Mouse (Mus musculus): ENCODE measurements around the gene Vipas39. TPM values are rescaled to one million over a fixed set of nuclear protein-coding genes. Genes with fewer than 3 reads are reported as not detected.

Gene Vipas39
- polyA plus RNA-seq, 1 experiment from 2014 or later: 52.1 TPM

- Histone ChIP-seq H3K27me3 (replicated peaks; ENCODE audit: control insufficient read depth, insufficient read depth, low read length) (no peaks in the 10 kb centered on the region), H3K4me1 (ENCODE audit: control insufficient read depth, insufficient read depth, low read depth, low read length) (no peaks in the 10 kb centered on the region; the same call in 1 of the 2 replicates), H3K27ac (ENCODE audit: low read depth, low read length) (no peak overlapping the region), H3K4me3 (ENCODE audit: low read length) (no peak overlapping the region), H3K9me3 (ENCODE audit: control insufficient read depth, low read length) (no peaks in the 10 kb centered on the region), H3K9ac (ENCODE audit: low read depth, low read length) (no peak overlapping the region), H3K36me3 (ENCODE audit: control insufficient read depth, insufficient read depth, low read length) (no peaks in the 10 kb centered on the region), H3K4me2 (ENCODE audit: low read length) (no peak overlapping the region)
- no peak for ATAC-seq
- 68% methylated on average over 6 of the region's 6 CpGs for WGBS
These were observed 27.9 kb upstream of the Vipas39 start for GRCm38 (mm10) chr12:87293934-87294333.

- no peak overlapping the region for H3K9ac ChIP-seq (ENCODE audit: low read depth, low read length)
- no peak overlapping the region for H3K4me2 ChIP-seq (ENCODE audit: low read length)
- no peaks in the 10 kb centered on the region for H3K27me3 ChIP-seq (replicated peaks; ENCODE audit: control insufficient read depth, insufficient read depth, low read length)
- no peak overlapping the region for H3K27ac ChIP-seq (ENCODE audit: low read depth, low read length)
- no peaks in the 10 kb centered on the region for H3K9me3 ChIP-seq (ENCODE audit: control insufficient read depth, low read length)
- H3K36me3 ChIP-seq (ENCODE audit: control insufficient read depth, insufficient read depth, low read length): no peaks in the 10 kb centered on the region
- H3K4me1 ChIP-seq (ENCODE audit: control insufficient read depth, insufficient read depth, low read depth, low read length): no peaks in the 10 kb centered on the region
- WGBS: 91% methylated on average over 5 of the region's 5 CpGs
- H3K4me3 ChIP-seq (ENCODE audit: low read length): no peak overlapping the region
- ATAC-seq: no peak
These were observed 23.0 kb upstream of the Vipas39 start for GRCm38 (mm10) chr12:87289100-87289499.

- Histone ChIP-seq H3K4me1 (ENCODE audit: control insufficient read depth, insufficient read depth, low read depth, low read length) (no peaks in the 10 kb centered on the region), H3K27me3 (replicated peaks; ENCODE audit: control insufficient read depth, insufficient read depth, low read length) (no peaks in the 10 kb centered on the region), H3K4me2 (ENCODE audit: low read length) (no peak overlapping the region), H3K9me3 (ENCODE audit: control insufficient read depth, low read length) (no peaks in the 10 kb centered on the region), H3K36me3 (ENCODE audit: control insufficient read depth, insufficient read depth, low read length) (no peaks in the 10 kb centered on the region), H3K27ac (ENCODE audit: low read depth, low read length) (no peak overlapping the region), H3K9ac (ENCODE audit: low read depth, low read length) (no peak overlapping the region), H3K4me3 (ENCODE audit: low read length) (no peak overlapping the region)
- no peak for ATAC-seq
- 92% methylated on average over 5 of the region's 5 CpGs for WGBS
These were observed 18.7 kb upstream of the Vipas39 start for GRCm38 (mm10) chr12:87284726-87285125.

GRCm38 (mm10) chr12:87284268-87284667 lies 18.2 kb upstream of the Vipas39 start:
- H3K4me1 ChIP-seq (ENCODE audit: control insufficient read depth, insufficient read depth, low read depth, low read length): no peaks in the 10 kb centered on the region
- no peaks in the 10 kb centered on the region for H3K9me3 ChIP-seq (ENCODE audit: control insufficient read depth, low read length)
- no peak overlapping the region for H3K4me2 ChIP-seq (ENCODE audit: low read length)
- no peak overlapping the region for H3K27ac ChIP-seq (ENCODE audit: low read depth, low read length)
- 85% methylated on average over 4 of the region's 4 CpGs for WGBS
- no peak for ATAC-seq
- H3K27me3 ChIP-seq (replicated peaks; ENCODE audit: control insufficient read depth, insufficient read depth, low read length): no peaks in the 10 kb centered on the region
- H3K9ac ChIP-seq (ENCODE audit: low read depth, low read length): no peak overlapping the region
- H3K36me3 ChIP-seq (ENCODE audit: control insufficient read depth, insufficient read depth, low read length): no peaks in the 10 kb centered on the region
- H3K4me3 ChIP-seq (ENCODE audit: low read length): no peak overlapping the region

- Histone ChIP-seq H3K36me3 (ENCODE audit: control insufficient read depth, insufficient read depth, low read length) (no peaks in the 10 kb centered on the region), H3K27me3 (replicated peaks; ENCODE audit: control insufficient read depth, insufficient read depth, low read length) (no peaks in the 10 kb centered on the region), H3K4me3 (ENCODE audit: low read length) (no peak overlapping the region), H3K4me2 (ENCODE audit: low read length) (no peak overlapping the region), H3K9me3 (ENCODE audit: control insufficient read depth, low read length) (no peaks in the 10 kb centered on the region), H3K9ac (ENCODE audit: low read depth, low read length) (no peak overlapping the region), H3K27ac (ENCODE audit: low read depth, low read length) (no peak overlapping the region), H3K4me1 (ENCODE audit: control insufficient read depth, insufficient read depth, low read depth, low read length) (no peaks in the 10 kb centered on the region)
- ATAC-seq: no peak
- WGBS: 67% methylated on average over 7 of the region's 7 CpGs
These were observed 17.6 kb upstream of the Vipas39 start for GRCm38 (mm10) chr12:87283706-87284105.

GRCm38 (mm10) chr12:87282743-87283142 lies 16.7 kb upstream of the Vipas39 start:
- Histone ChIP-seq H3K4me1 (ENCODE audit: control insufficient read depth, insufficient read depth, low read depth, low read length) (no peaks in the 10 kb centered on the region), H3K9ac (ENCODE audit: low read depth, low read length) (no peak overlapping the region), H3K4me3 (ENCODE audit: low read length) (no peak overlapping the region), H3K36me3 (ENCODE audit: control insufficient read depth, insufficient read depth, low read length) (no peaks in the 10 kb centered on the region), H3K9me3 (ENCODE audit: control insufficient read depth, low read length) (no peaks in the 10 kb centered on the region), H3K4me2 (ENCODE audit: low read length) (no peak overlapping the region), H3K27me3 (replicated peaks; ENCODE audit: control insufficient read depth, insufficient read depth, low read length) (no peaks in the 10 kb centered on the region), H3K27ac (ENCODE audit: low read depth, low read length) (no peak overlapping the region)
- no peak for ATAC-seq
- WGBS: 96% methylated on average over 4 of the region's 4 CpGs

- no peaks in the 10 kb centered on the region for H3K9me3 ChIP-seq (ENCODE audit: control insufficient read depth, low read length)
- 100% methylated on average over 1 of the region's 1 CpGs for WGBS
- H3K4me3 ChIP-seq (ENCODE audit: low read length): no peak overlapping the region
- H3K4me2 ChIP-seq (ENCODE audit: low read length): no peak overlapping the region
- H3K36me3 ChIP-seq (ENCODE audit: control insufficient read depth, insufficient read depth, low read length): no peaks in the 10 kb centered on the region
- H3K27me3 ChIP-seq (replicated peaks; ENCODE audit: control insufficient read depth, insufficient read depth, low read length): no peaks in the 10 kb centered on the region
- H3K4me1 ChIP-seq (ENCODE audit: control insufficient read depth, insufficient read depth, low read depth, low read length): no peaks in the 10 kb centered on the region
- H3K9ac ChIP-seq (ENCODE audit: low read depth, low read length): no peak overlapping the region
- H3K27ac ChIP-seq (ENCODE audit: low read depth, low read length): no peak overlapping the region
- no peak for ATAC-seq
These were observed 15.7 kb upstream of the Vipas39 start for GRCm38 (mm10) chr12:87281766-87282165.

GRCm38 (mm10) chr12:87279879-87280278 lies 13.8 kb upstream of the Vipas39 start:
- H3K36me3 ChIP-seq (ENCODE audit: control insufficient read depth, insufficient read depth, low read length): peaks cover 5% of the 10 kb centered on the region
- no peak overlapping the region for H3K4me3 ChIP-seq (ENCODE audit: low read length)
- ATAC-seq: 0 out of 2 replicates have a peak, but pooled peaks have one; percentile 44
- H3K9me3 ChIP-seq (ENCODE audit: control insufficient read depth, low read length): no peaks in the 10 kb centered on the region
- no peak overlapping the region for H3K9ac ChIP-seq (ENCODE audit: low read depth, low read length)
- 39% methylated on average over 14 of the region's 14 CpGs for WGBS
- H3K4me1 ChIP-seq (ENCODE audit: control insufficient read depth, insufficient read depth, low read depth, low read length): no peaks in the 10 kb centered on the region
- H3K27ac ChIP-seq (ENCODE audit: low read depth, low read length): no peak overlapping the region
- no peaks in the 10 kb centered on the region for H3K27me3 ChIP-seq (replicated peaks; ENCODE audit: control insufficient read depth, insufficient read depth, low read length)
- H3K4me2 ChIP-seq (ENCODE audit: low read length): no peak overlapping the region

- Histone ChIP-seq H3K9ac (ENCODE audit: low read depth, low read length) (no peak overlapping the region), H3K4me3 (ENCODE audit: low read length) (no peak overlapping the region), H3K27ac (ENCODE audit: low read depth, low read length) (no peak overlapping the region), H3K4me1 (ENCODE audit: control insufficient read depth, insufficient read depth, low read depth, low read length) (no peaks in the 10 kb centered on the region), H3K9me3 (ENCODE audit: control insufficient read depth, low read length) (no peaks in the 10 kb centered on the region), H3K27me3 (replicated peaks; ENCODE audit: control insufficient read depth, insufficient read depth, low read length) (no peaks in the 10 kb centered on the region), H3K36me3 (ENCODE audit: control insufficient read depth, insufficient read depth, low read length) (peaks cover 5% of the 10 kb centered on the region), H3K4me2 (ENCODE audit: low read length) (no peak overlapping the region)
- no peak for ATAC-seq
- WGBS: 66% methylated on average over 3 of the region's 3 CpGs
These were observed 13.3 kb upstream of the Vipas39 start for GRCm38 (mm10) chr12:87279350-87279749.

Measured in hindbrain, embryonic 16.5 days (tissue).